Mouse (Mus musculus): Measurements from ENCODE around the gene Ptchd3.

The Ptchd3 gene

DNA sequence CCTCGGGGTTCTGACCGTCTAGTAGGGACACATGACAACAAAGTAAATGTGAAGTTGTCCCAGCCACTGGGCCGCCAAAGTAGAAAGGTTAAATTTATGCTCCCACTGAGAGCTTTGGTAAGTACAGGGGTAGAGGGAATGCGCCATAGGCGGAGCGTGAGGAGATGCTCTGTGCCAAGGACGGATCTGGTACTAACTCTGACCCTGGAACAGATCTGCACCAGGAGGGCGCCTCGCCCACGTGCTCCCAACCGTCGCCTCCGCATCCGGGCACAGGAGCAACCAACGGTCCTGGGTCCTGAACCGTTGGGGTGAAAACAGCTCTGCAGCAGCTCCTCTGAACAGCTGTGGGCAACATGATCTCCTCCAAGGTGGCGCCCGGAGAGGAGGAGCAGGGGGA lies at the start of gene Ptchd3:
Ptchd3 (plus strand) TSS at position 301 of the 400 bp plus-strand sequence.
- no peak for DNase-seq (ENCODE audit: low spot score)

DNA sequence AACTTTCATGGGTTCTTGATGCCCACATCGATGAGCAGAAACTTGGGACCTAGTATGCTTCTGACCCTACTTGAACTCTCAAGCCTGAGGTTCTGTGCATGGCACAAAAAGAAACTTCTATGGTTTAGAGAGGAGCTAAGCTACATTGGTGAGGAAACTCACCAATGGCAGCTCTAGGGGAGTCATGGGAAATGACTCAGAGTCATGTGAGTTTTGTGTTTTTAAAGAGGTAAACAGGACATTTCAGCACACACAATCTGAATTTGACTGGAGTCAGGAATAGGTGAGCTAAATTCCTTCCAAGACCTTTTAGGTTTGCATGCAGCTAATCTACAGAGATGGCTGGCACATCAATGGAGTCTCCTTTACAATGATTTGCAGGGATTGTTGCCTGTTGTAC lies 48.2 kb upstream of the Ptchd3 start:
- no peak for DNase-seq (ENCODE audit: low spot score)

DNA sequence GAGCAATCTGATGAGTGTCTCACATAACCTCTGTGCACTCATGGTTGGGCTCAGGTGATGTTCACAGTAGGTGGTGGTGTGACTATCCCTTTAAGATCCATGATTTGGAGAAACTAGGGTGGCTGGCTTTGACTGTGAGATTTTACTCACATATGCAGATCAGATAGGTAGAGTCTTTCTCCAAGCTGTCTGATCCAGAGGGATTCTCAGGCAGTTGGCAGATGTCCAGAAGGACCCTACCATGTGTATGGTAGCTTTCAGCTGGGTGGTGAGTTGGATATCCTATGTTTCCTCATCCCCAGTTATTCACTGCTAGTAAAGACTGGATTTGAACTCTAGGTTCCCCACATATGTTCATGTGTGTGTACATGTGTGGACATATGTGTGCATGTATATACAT lies 42.6 kb upstream of the Ptchd3 start:
- DNase-seq (ENCODE audit: low spot score) = no peak

DNA sequence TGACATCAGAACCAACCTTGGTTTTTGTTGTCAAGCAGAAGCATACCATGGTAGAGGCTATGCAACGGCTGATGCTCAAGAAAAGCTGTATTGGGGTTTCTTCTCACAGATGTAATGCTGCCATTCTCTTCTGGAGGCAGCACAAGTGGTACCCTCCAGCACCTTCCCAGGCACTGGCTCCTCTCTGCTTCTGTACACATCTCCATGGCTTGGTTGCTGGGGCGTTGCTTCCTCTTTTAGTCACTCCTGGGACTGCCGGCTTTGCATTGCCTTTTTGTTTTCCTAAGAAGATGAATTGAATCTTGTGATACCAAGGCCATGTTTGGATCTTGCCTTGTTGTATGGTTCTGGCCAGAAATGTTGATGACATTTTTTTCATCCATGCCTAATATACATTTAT lies 40.5 kb upstream of the Ptchd3 start:
- no peak for DNase-seq (ENCODE audit: low spot score)

DNA sequence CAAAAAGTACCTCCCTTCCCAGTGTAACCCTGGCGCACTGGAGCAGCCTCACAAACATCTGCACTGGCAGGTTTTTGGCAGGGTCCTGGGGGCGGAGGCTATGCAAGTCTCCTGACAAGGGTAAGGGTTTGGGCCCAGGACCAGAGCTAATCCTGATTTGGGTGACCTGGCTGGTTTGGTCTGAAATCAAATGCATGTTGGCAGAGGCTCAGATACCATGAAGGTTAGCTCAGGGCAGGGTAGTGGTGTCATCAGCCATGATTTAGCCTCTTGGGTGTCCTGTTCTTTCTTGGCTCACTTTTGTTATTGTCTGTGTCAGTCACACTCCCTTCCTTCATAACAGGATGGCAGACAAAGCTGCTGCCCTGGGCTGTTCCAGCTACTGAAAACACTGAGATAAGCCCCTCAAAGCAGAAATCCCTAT lies 39.4 kb upstream of the Ptchd3 start:
- DNase-seq (ENCODE audit: low spot score) = no peak

DNA sequence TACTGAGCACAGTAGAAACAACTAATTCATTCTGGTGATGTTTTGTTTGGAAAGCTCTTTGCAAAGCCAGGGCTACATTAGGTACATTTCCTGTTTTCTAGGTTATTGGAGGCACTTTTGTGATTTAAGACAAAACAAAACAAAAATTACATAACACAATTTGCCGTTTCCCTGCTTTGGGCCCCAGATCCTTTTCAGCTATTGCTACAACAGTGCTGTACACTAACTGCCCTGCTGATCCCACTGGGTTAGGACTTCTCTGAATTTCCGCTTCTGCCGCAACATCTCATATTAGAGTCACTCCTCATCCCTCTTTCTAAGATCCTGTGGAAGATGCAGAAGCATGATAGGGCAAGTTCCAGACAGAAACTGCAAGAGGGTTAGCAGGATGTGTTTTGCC lies 38.6 kb upstream of the Ptchd3 start:
- no peak for DNase-seq (ENCODE audit: low spot score)

DNA sequence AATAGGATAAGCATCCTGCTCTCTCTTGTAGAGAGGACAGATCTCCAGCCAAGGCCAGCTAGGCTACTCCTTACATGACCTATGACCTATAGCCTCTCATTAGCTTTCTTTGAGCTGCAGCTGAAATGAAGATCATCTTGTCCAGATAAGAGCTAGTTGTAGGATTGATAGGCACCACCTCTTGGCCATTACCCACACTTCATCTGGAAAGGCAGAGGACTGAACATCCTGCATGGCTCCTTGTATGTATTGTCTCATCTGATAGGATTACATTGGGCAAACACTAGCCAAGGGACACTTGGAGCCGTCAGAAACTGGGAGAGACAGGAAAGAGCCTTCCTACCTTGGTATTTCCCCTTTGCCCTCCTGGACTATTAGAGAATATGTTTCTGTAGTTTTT lies 38.1 kb upstream of the Ptchd3 start:
- no peak for DNase-seq (ENCODE audit: low spot score)

DNA sequence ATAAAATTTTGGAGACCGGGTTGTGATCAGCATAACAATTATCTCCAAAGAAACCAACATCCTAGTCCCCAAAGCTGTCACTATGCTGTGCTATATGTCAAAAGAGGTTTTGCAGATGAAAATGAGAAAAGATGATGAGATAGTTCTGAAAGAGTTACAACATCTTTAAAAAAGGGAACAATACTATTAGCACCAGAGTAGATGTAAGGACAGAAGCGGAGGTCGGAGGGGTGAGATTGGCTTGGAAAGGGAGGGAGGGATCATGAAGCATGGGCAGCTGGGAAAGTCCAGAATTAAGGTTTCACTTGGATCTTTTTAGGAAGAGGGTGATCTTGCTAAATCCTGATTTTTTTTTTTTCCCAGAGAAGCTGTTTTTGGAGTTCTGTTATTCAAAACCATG lies 36.5 kb upstream of the Ptchd3 start:
- DNase-seq (ENCODE audit: low spot score) = no peak

DNA sequence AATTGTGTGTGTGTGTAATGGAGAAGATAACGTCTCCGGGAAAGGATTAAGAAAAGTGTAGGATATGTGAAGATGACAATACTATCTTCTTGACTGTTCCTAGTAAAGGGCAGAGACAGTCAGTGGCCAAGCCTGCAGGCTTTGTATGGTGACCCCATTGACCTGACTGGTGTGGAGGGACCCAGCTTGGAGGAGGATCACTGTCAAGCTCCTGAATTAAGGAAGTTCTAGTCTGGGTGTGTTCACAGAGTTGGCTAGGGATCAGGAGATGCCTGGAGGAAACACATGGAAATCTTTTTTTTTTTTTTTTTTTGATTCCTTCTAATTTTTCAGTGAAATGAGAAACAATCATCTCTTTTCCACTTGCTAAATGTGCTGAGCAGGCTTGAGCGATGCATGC lies 35.9 kb upstream of the Ptchd3 start:
- no peak for DNase-seq (ENCODE audit: low spot score)

DNA sequence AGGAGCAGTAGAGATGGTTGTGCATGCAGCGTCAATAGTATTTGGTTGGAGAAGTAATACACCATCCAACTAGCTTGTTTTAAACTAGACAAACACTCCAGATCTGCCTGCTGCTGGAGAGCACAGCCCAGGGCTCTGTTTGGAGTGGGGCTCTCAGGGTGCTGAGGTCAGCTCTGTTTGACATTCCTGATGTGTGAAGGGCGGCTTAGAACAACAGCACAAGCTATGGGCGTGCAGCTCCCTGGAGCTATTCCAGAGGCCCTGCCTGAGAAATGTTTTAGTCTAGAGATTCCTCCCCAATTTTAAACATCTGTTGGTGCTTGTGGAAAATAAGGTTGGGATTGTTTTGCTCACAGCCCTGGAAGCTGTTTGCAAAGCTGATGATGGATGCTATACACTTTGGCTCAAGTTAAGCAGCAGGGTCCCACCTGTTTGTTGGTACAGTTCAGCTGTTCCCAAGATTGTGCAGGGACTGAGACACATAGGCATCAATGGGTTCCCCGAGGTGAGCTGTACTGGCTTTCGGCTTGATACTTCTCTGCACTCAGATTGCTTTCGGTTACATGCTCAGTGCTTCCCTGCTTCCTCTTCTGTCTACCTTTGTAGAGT lies 35.4 kb upstream of the Ptchd3 start:
- DNase-seq (ENCODE audit: low spot score) = peak; percentile 78

DNA sequence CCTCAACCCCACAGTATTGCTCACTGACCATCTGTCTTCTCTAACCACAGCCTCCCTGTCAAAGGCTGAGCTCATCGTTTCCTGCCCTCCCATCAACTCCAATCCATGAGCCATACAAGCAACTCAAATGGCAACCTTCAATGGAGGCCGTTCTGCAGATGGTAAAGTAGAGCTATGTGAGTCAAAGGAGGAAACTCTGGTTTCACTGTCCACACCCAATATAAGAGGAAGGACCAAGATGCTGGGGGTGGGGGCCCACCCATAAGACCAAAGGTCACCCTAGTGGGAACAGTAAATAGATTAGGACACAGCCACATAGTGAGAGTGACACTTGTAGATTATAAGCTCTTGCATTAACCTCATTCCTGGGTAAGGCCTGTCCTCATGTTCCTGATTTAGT lies 34.1 kb upstream of the Ptchd3 start:
- no peak for DNase-seq (ENCODE audit: low spot score)

DNA sequence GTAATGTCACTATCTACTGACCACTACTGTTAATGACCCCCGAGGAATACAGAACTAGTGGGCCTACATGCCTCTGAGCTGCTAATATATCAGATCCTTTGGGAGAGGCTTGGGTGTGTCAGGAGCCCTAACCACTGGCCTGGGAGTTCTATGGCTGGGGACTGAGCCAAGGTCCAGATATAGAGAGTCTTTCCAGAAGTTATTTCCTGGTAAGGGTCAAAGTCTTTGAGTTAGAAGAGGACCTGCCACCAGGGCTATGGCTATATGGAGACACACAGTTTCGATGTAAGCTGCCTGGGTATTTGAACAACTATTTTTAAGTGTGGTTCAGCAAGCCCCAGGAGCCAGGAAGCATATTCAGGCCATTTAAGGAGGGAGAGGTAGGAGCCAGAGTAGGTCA lies 31.5 kb upstream of the Ptchd3 start:
- no peak for DNase-seq (ENCODE audit: low spot score)

DNA sequence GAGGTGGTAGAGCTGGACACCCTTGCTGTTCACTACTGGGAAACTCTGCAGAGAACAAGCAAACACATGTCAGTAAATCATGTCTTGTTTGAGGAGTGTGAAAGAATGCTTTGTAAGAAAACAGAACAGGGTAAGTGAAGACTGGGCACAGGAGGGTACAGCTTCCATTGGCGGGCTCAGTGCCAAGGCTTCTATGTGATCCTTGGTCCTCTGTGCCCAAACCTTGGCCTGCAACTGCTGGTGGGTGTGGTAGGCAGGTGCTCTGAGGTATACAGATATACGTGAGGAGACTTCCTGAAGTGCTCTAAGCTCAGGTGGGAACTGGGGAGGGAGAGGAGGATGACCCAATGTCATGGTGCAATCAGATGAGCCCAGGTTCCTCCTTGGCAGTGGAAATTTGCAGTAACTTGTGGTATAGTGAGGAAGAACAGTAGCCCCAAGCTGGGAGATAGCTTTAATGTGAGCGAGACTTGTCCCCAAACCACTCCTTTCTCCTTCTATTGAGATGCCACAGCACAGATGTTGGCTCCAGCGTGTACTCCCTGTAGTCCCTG lies 30.2 kb upstream of the Ptchd3 start:
- no peak for DNase-seq (ENCODE audit: low spot score)

DNA sequence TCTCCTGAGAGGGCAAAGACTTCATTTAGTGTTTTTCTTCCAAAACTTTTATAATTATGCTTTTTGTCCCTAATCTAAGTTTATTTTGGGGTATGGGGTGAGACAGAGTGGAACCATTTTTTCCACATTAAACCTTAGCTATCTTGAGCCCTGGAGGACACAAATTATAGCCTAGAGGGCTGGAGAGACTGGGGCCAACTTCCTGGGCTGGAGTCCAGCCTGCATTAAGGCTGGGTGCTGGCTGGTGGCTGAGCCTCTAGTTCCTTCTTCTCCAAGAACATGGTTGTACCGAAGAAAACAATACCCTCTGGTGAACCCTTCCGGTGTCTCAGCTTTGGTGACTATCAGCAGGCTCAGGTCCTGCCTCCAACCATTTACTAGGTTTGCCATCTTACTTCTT lies 27.3 kb upstream of the Ptchd3 start:
- no peak for DNase-seq (ENCODE audit: low spot score)

DNA sequence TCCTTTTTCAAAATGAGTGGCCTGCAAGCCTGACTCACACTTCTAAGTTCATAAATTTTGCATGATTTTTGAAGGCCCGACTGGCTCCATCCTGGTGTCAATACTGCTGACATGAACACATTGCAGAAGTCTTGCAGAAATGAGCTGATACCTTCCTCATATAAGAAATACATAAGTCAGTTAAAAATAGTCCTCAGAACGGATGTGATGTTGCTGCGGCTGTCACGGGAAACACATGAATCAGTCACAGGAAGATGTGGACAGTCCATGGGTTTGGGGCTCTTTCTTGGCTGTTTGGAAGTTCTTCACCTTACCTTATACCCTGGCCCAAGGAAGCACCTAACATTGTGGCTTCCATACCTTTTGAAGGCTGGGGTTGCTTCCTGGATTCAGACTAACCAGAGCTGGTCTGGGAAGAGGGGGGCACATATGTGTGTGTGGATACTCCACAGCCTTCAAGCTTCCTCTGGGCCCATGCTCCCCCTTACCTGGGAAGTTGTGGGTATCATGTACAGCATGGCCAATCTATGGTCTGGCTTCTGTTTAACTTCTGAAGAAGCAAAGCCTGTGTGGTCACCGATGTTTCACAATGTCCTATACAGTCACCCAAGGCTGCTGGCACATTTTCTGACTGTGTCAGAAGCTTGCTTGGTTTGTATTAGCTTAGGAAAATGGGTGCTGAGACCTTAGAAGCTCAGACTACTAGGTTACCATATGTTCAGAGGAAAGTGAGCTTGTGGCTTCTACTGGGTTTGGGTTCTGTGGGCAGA lies 25.6 kb upstream of the Ptchd3 start:
- DNase-seq (ENCODE audit: low spot score) = no peak

DNA sequence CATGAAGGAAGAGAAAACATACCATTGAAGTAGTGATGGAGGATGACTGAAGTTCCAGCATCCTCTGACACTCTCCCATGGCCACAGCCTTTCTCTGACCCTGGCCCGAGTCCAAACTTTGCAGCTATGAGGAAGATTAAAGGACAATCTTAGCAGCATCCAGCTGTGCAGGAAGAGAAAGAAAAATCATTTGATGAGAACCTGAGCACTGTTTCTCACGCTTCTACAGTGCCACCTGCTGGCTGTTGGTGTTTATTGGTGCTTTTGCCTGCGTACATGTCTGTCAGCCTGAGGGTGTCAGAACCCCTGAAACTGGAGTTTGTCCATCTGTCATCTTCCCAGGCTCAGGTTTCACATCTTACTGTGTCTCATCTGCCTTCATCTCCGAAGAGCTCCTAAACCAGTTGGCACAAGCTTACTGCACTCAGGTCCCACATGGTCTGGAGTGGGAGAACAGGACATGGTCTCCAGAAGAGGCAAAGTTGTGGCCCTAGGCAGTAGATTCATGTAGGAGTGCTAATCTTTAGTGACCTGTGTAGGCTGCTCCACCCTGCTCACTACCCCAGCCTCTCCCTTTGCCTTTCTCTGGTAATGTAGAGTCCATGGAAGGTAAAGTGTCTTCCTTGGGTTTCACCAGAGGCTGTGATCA lies 21.7 kb upstream of the Ptchd3 start:
- peak; percentile 60 for DNase-seq (ENCODE audit: low spot score)

DNA sequence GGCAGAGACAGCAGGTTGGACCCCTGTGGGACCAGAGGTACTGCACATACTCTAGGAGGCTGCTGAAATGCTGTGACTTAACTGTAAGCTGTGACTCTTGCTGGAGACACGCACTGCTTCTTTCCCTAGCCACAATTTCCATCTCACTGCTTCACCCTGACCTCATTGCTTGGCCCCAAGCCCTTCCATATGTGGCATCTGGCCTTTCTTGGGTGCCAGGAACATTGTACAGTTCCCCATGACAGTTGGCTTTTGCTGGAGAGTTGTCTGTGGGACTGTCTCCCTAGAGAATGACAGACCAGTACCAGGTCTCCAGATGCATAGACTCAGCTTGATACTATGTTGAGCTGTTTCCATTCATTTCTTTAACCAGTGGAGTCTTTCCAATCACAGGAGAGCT lies 21.2 kb upstream of the Ptchd3 start:
- DNase-seq (ENCODE audit: low spot score) = no peak

DNA sequence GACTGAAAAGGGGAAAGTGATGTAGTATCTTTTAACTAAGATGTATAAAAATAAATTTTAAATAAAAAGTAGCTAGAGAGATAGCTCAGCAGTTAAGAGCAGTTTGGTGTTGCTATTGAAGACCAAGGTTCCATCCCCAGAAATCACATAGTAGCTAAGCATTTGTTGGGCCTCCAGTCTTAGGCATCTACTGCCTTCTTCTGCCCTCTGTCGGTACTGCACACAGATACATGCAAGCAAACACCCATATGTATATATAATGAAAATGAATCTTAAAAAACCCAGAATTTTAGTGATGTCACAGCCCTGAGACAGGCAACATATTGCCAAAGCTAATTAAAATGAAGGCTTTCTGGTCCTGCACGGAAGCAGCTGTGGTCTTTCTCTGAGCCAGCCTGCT lies 15.9 kb downstream of the Ptchd3 start:
- DNase-seq (ENCODE audit: low spot score) = no peak

DNA sequence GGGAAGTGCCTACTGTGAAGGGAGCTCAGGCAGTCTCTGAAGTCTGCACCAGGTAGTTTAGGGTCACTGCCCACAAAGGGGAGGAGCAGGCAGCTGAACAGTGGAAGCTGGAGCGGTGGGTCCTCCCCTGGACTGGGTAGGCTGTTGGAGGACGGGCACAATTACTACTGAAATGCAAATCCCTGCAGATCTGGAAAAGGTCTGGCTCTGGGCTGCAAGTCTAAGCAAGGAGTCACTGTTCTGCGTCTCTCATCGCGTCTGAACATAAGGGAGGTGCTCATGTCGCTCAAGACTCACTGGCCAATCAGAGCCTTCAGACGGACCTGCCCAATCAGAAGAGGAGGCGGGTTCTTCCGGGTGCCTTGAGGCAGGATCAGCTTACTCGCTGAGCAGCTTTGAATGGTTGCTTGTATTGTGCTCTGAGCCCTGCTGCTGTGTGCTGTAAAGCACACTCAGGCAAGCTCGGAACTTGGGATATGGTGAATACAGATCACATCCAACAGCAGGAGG lies 17.8 kb downstream of the Ptchd3 start:
- peak; percentile 86 for DNase-seq (ENCODE audit: low spot score)
